Mouse (Mus musculus) thymus, adult 2 months (tissue): ENCODE measurements at regions not wholly inside any gene's neighbourhood (a gene's known extent, or its start where the extent isn't known, plus 50 kb on each side); places are given as distances from the start of the nearest gene placed in this dataset.

Source experiments
- DNase-seq: peaks from one replicate; pipeline ENCODE4 v3.0.0; 2021
- H3K27ac ChIP-seq: fragments of 200-500 bp; 2 replicates; pipeline ENCODE4 v1.5.1; 2012; ENCODE audit warnings: low read length, control low read depth; ENCODE audit not compliant: control insufficient read depth, insufficient read depth
- H3K27me3 ChIP-seq: fragments of 200-500 bp; 2 replicates; pipeline ENCODE4 v1.6.1; 2012; ENCODE audit warnings: mild to moderate bottlenecking, low read length, moderate library complexity, mixed read lengths; ENCODE audit not compliant: control insufficient read depth, insufficient read depth
- H3K36me3 ChIP-seq: fragments of 200-500 bp; 2 replicates; pipeline ENCODE4 v1.6.1; 2012; ENCODE audit warnings: mild to moderate bottlenecking, low read length, moderate library complexity; ENCODE audit not compliant: control insufficient read depth, insufficient read depth
- H3K4me1 ChIP-seq: fragments of 200-500 bp; replicated peaks from 2 replicates; pipeline ENCODE4 v1.6.1; 2012; ENCODE audit warnings: low read length; ENCODE audit not compliant: control insufficient read depth, insufficient read depth
- H3K4me3 ChIP-seq: fragments of 200-500 bp; 2 replicates; pipeline ENCODE4 v1.5.1; 2012; ENCODE audit warnings: mild to moderate bottlenecking, low read length, control low read depth, moderate library complexity; ENCODE audit not compliant: control insufficient read depth, insufficient read depth
- CTCF ChIP-seq: fragments of 200-500 bp; IDR thresholded peaks from 2 replicates; pipeline ENCODE4 v1.5.1; 2012; ENCODE audit warnings: mild to moderate bottlenecking, control low read depth, low read length, moderate library complexity, borderline replicate concordance; ENCODE audit not compliant: control insufficient read depth, poor library complexity, insufficient read depth; ENCODE audit errors: extremely low read depth
- POLR2A ChIP-seq: fragments of 200-500 bp; IDR thresholded peaks from 2 replicates; pipeline ENCODE4 v1.6.1; 2012; ENCODE audit warnings: mild to moderate bottlenecking, low read length, control low read depth, moderate library complexity; ENCODE audit not compliant: control insufficient read depth, poor library complexity, insufficient read depth; ENCODE audit errors: extremely low read depth
- WGBS: fragments of 180-500 bp; shearing (Covaris S2); methylation state at CpG from one replicate; pipeline ENCODE4 v1.1.7; 2018; 5-methylcytosine and 5-hydroxymethylcytosine counted together

DNA sequence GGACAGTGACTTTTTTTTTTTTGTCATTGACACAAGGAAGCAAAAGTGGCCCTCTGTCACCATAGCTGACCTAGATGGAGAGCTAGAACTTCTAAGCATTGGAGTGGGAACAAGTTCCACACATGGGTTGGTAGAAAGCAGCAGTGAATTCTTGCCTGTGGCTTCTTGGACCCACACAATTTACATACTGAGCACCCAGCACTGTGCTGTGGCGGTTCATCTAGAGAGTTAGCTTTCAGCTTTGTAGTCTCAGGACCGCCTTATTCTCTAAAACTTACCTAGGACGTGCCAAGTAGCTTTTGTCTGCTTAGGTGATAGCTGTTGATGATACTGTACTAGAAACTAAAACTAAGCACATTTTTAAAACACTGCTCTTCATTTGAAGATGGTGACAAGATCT lies 72.1 kb upstream of the Dgkg start:
- Histone ChIP-seq H3K27ac (no peak overlapping the region), H3K4me3 (no peak overlapping the region), H3K27me3 (no peaks in the 10 kb centered on the region), H3K4me1 (no peaks in the 10 kb centered on the region), H3K36me3 (no peaks in the 10 kb centered on the region)
- DNase-seq: no peak
- TF ChIP-seq POLR2A (no peak), CTCF (no peak)
- WGBS: 82% methylated on average over 3 of the region's 3 CpGs

DNA sequence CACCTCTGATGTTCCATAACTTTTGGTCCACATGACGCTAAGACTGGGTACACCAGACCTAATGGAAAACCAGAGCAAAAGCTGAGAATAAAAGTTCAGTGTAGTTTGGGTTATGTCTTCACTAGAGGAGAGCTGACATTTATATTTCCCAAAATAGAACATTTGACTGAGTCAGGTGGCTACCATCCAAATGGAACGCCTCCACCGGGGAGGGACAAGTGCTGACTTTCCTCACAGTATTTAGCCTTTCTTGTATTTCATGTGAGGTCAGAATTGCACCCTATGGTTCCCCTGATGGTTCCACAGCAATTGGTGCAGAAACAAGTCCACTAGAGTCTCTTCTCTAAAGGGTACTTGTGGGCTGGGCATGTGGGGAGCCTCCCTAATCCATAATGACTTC lies 68.2 kb upstream of the Dgkg start:
- Histone ChIP-seq H3K27me3 (no peaks in the 10 kb centered on the region), H3K27ac (no peak overlapping the region), H3K4me1 (no peaks in the 10 kb centered on the region), H3K4me3 (no peak overlapping the region), H3K36me3 (no peaks in the 10 kb centered on the region)
- no peak for DNase-seq
- TF ChIP-seq POLR2A (no peak), CTCF (no peak)
- 97% methylated on average over 3 of the region's 3 CpGs for WGBS

DNA sequence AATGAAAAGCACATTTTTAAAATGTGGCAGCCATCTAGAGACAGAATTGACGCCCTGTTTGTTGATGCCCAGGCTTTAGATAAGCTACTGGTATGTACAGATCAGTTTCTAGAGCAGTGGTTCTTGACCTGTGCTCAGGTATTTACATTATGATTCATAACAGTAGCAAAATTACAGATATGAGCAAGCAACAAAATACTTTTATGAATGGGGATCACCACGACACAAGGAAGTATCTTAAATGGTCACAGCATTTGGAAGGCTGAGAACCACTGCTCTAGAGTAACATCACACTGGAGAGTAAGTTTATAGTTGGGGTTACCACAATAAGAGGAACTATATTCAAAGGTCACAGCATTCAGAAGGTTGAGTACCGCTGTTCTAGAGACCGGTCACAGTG lies 66.3 kb upstream of the Dgkg start:
- no peaks in the 10 kb centered on the region for H3K27me3 ChIP-seq
- H3K27ac ChIP-seq: no peak overlapping the region
- no peaks in the 10 kb centered on the region for H3K4me1 ChIP-seq
- no peak for TF ChIP-seq CTCF
- no peak for TF ChIP-seq POLR2A
- WGBS: 91% methylated on average over 4 of the region's 4 CpGs
- no peak for DNase-seq
- H3K36me3 ChIP-seq: no peaks in the 10 kb centered on the region
- no peak overlapping the region for H3K4me3 ChIP-seq

DNA sequence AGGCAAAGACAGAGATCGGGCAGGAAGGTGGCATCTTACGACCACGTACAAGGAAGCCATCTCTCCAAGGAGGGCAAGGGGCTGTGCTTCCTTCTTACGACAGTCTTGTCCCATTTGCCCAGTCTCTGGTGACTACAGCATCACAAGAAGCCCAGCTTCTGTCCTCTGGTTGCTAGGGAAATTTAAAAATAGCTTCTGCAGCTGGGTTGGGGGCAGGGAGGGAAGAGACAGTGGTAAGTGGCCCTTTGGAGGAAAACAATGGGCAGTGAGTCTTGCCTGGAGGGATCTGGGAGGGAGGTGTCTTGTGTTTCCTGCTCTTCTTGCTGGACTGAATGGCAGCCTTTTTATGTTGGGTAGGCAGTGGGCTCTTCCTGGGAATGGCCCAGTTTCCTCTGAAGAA lies 62.8 kb upstream of the Dgkg start:
- Histone ChIP-seq H3K36me3 (no peaks in the 10 kb centered on the region), H3K27ac (no peak overlapping the region; the same call in 1 of the 2 replicates), H3K4me1 (0 out of 2 replicates have a peak, but pooled peaks cover 2% of the 10 kb centered on the region), H3K4me3 (no peak overlapping the region), H3K27me3 (no peaks in the 10 kb centered on the region)
- TF ChIP-seq POLR2A (no peak), CTCF (no peak)
- no peak for DNase-seq
- 80% methylated on average over 4 of the region's 4 CpGs for WGBS

DNA sequence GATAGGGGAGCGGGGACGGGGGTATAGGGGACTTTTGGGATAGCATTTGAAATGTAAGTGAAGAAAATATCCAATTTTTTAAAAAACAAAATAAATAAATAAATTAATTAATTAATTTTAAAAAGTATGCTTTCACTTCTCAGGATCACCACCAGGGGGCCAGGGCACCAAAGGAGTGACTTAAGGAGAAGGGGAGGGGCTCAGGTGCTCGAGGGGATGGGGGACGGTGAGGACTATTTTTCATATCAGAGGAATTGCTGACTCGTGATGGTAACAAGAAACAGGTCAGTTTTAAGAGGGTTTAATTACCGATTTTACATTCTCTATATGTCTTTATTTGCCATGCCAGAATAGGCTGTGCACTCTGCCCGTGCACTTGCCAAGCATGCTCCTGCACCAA lies 62.3 kb upstream of the Dgkg start:
- Histone ChIP-seq H3K27ac (no peak overlapping the region), H3K4me3 (no peak overlapping the region), H3K36me3 (no peaks in the 10 kb centered on the region), H3K4me1 (0 out of 2 replicates have a peak, but pooled peaks cover 2% of the 10 kb centered on the region), H3K27me3 (no peaks in the 10 kb centered on the region)
- 60% methylated on average over 7 of the region's 7 CpGs for WGBS
- 0 out of 2 replicates have a peak, but pooled peaks have one; percentile 24 for TF ChIP-seq CTCF
- TF ChIP-seq POLR2A: no peak
- DNase-seq: peak; percentile 15

DNA sequence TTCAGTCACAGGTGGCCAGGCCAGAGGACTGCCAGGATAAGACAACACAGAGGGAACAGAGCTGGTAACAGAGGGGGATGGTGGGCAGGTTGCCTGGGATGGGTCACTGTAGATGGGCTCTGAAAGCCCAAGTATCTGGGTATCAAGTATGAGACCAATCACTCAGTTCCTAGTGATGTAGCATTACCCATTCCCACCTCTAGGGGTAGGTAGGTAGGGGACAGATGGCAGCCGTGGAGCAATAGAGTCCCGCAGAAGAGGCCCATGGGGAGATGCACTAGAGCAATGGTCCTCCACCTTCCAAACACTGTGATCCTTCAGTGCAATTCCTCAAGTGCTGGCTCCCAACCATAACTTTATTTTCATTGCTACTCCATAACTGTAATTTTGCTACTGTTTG lies 60.4 kb upstream of the Dgkg start:
- no peak for TF ChIP-seq POLR2A
- no peak for TF ChIP-seq CTCF
- Histone ChIP-seq H3K27me3 (no peaks in the 10 kb centered on the region), H3K36me3 (no peaks in the 10 kb centered on the region), H3K4me1 (0 out of 2 replicates have a peak, but pooled peaks cover 2% of the 10 kb centered on the region), H3K4me3 (no peak overlapping the region), H3K27ac (no peak overlapping the region)
- peak; percentile 4 for DNase-seq
- WGBS: 63% methylated on average over 2 of the region's 2 CpGs

DNA sequence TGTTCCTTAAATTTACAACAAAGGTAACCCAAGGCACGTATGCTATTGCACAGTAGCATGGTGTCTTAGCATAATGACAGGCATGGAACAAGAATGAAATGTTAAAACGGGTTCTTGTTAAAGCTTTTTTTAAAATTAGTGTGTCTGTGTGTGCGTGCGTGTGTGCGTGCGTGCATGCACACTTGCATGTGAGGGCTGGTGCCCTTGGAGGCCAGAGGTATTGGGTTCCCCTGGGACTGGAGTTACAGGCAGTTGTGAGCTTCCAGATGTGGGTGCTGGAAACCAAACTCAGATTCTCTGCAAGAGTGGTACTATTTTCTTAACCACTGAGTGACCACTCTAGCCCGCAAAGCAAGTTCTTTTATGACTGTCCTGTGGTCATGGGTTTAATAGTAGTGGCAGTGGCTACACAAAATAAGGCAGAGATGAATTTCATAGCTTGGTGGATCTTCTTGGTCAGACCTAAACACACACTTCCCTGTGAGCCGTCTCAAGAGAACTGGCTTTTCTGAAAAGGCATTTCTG lies 59.3 kb upstream of the Dgkg start:
- WGBS: 91% methylated on average over 8 of the region's 8 CpGs
- H3K27ac ChIP-seq: no peak overlapping the region
- no peak for DNase-seq
- H3K36me3 ChIP-seq: no peaks in the 10 kb centered on the region
- 0 out of 2 replicates have a peak, but pooled peaks cover 2% of the 10 kb centered on the region for H3K4me1 ChIP-seq
- no peak overlapping the region for H3K4me3 ChIP-seq
- H3K27me3 ChIP-seq: no peaks in the 10 kb centered on the region
- TF ChIP-seq CTCF: no peak
- no peak for TF ChIP-seq POLR2A

DNA sequence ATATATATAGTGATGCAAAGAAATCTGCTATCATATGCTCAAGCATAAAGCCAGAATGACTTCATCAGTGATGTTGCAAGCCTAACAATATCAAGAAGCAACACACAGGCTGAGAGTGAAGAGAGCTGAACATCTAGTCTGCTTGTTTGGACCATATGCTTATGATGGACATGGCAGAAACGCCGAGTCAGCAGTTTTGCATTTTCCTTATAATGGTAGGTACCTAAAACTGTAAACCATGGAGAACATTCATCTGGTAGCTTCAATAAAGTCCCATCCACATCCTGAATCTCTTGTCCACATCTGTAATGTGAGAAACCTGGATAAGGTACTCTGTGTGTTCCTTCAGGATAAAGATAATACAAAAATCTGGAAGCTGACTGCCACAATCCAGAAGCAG lies 57.3 kb upstream of the Dgkg start:
- TF ChIP-seq CTCF (no peak), POLR2A (no peak)
- 91% methylated on average over 2 of the region's 2 CpGs for WGBS
- H3K27ac ChIP-seq: no peak overlapping the region
- no peaks in the 10 kb centered on the region for H3K36me3 ChIP-seq
- no peak for DNase-seq
- H3K4me1 ChIP-seq: 0 out of 2 replicates have a peak, but pooled peaks cover 2% of the 10 kb centered on the region
- no peaks in the 10 kb centered on the region for H3K27me3 ChIP-seq
- no peak overlapping the region for H3K4me3 ChIP-seq
